Mouse (Mus musculus): Measurements from ENCODE around the gene Pi4k2a.

GRCm38 (mm10) chr19:42086166-42086565 is 4.1 kb upstream of the Pi4k2a start, which contains the start of gene Morn4:
- TF ChIP-seq CTCF (IDR thresholded peaks at IDR 0.05; ENCODE audit: borderline replicate concordance, extremely low read depth, insufficient read depth, insufficient read length) (no peak), POLR2A (IDR thresholded peaks at IDR 0.05; ENCODE audit: borderline replicate concordance, extremely low read depth, insufficient read depth, insufficient read length, poor library complexity, severe bottlenecking) (peak; percentile 80; the same call in 1 of the 2 replicates)
